Mouse (Mus musculus) cerebellum, adult 2 months (tissue): Measurements from ENCODE around the gene Abhd16a. TPM values are rescaled to one million over a fixed set of nuclear protein-coding genes. Genes with fewer than 3 reads are reported as not detected.

Experiments
- DNase-seq, 2 experiments: peaks; one replicate each; pipeline ENCODE4 v3.0.0; 2021
- H3K27ac ChIP-seq: fragments of 200-500 bp; 2 replicates; pipeline ENCODE4 v1.5.1; 2012; ENCODE audit warnings: low read length, control low read depth, inconsistent platforms; ENCODE audit not compliant: insufficient read depth
- H3K27me3 ChIP-seq: fragments of 200-500 bp; 2 replicates; pipeline ENCODE4 v1.6.1; 2012; ENCODE audit warnings: inconsistent platforms, mild to moderate bottlenecking, low read length, moderate library complexity; ENCODE audit not compliant: control insufficient read depth, insufficient read depth
- H3K4me1 ChIP-seq: fragments of 200-500 bp; 2 replicates; pipeline ENCODE4 v1.6.1; 2011; ENCODE audit warnings: low read length; ENCODE audit not compliant: control insufficient read depth, insufficient read depth
- H3K4me3 ChIP-seq: fragments of 200-500 bp; replicated peaks from 2 replicates; pipeline ENCODE3; 2011; ENCODE audit warnings: mild to moderate bottlenecking, low read depth, low read length, control low read depth; ENCODE audit not compliant: insufficient read depth
- CTCF ChIP-seq: fragments of 200-500 bp; IDR thresholded peaks from 2 replicates; pipeline ENCODE4 v1.5.1; 2011; ENCODE audit warnings: low read depth, mild to moderate bottlenecking, control low read depth, low read length, moderate library complexity, borderline replicate concordance; ENCODE audit not compliant: insufficient read depth
- POLR2A ChIP-seq: fragments of 200-500 bp; IDR thresholded peaks from 2 replicates; pipeline ENCODE4 v1.6.1; 2011; ENCODE audit warnings: low read length, control low read depth, borderline replicate concordance; ENCODE audit not compliant: insufficient read depth
- WGBS: fragments of 180-500 bp; shearing (Covaris S2); methylation state at CpG from one replicate; pipeline ENCODE4 v1.1.7; 2018; 5-methylcytosine and 5-hydroxymethylcytosine counted together
- polyA plus RNA-seq: library from polyadenylated mRNA; depleted of rRNA; stranded (reverse); fragments of >200 nt; gene quantifications from 2 replicates; pipeline ENCODE4 v1.2.3, GENCODE M21; 2012

The Abhd16a gene
- polyA plus RNA-seq, 1 experiment = 337 TPM

- 0 out of 2 replicates have a peak, but pooled peaks have one; percentile 41 for TF ChIP-seq CTCF
- TF ChIP-seq POLR2A = no peak
- peak overlapping the region; percentile 86 for H3K27ac ChIP-seq
- whole genome bisulfite sequencing = 13% methylated on average over 12 of the region's 12 CpGs
Measured at GRCm38 (mm10) chr17:35097164-35097655, 8.1 kb downstream of the Abhd16a start.

DNA sequence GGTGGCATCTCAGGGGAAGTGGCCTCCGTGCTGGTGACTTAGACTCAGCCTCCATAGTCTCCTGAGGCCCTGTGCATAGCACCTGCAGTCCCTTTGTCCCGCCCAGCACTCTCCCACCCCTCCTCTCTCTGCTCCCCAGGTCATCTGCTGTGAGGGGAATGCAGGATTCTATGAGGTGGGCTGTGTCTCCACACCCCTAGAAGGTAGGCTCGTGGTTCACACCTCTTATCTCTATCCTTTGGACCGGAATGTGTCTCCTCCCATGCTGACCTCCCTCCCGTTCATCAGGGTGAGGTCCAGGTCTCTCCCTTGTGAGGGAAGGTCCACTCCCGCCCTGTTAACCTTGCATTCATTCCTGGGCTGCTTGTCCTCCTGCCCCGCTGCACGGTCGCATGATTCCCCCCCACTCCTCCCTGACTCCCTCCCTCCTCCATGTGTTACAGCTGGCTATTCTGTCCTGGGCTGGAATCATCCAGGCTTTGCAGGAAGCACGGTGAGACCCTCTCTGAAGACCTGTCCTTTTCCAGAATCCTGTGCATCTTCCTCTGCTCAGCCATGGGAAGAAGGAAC, 11.2 kb downstream of the Abhd16a start:
- H3K27me3 ChIP-seq = no peaks in the 10 kb centered on the region
- H3K4me1 ChIP-seq = peaks cover 78% of the 10 kb centered on the region
- DNase-seq = no peak
- TF ChIP-seq POLR2A (no peak), CTCF (no peak)
- H3K4me3 ChIP-seq = no peak overlapping the region
- no peak overlapping the region for H3K27ac ChIP-seq
- 46% methylated on average over 10 of the region's 10 CpGs for WGBS

More at GRCm38 (mm10) chr17:35097164-35097655, 8.1 kb downstream of the Abhd16a start:
- no peaks in the 10 kb centered on the region for H3K27me3 ChIP-seq
- peak; percentile 72 to 78 for DNase-seq
- no peak overlapping the region for H3K4me3 ChIP-seq
- peaks cover 76% of the 10 kb centered on the region for H3K4me1 ChIP-seq

- Histone ChIP-seq H3K27me3 (no peaks in the 10 kb centered on the region), H3K27ac (peak overlapping the region; percentile 29), H3K4me1 (peaks cover 80% of the 10 kb centered on the region), H3K4me3 (no peak overlapping the region)
- WGBS = 30% methylated on average over 11 of the region's 11 CpGs
- TF ChIP-seq POLR2A (no peak), CTCF (no peak)
- DNase-seq = no peak
Measured at GRCm38 (mm10) chr17:35101161-35101560, 12.1 kb downstream of the Abhd16a start.

GRCm38 (mm10) chr17:35102299-35102698, 13.2 kb downstream of the Abhd16a start:
- H3K4me3 ChIP-seq = no peak overlapping the region
- H3K4me1 ChIP-seq = peaks cover 71% of the 10 kb centered on the region
- WGBS = 18% methylated on average over 8 of the region's 8 CpGs
- TF ChIP-seq CTCF (no peak), POLR2A (no peak)
- H3K27ac ChIP-seq = peak overlapping the region; percentile 29
- H3K27me3 ChIP-seq = no peaks in the 10 kb centered on the region
- peak in 1 of 2 experiments; percentile 55 for DNase-seq

DNA sequence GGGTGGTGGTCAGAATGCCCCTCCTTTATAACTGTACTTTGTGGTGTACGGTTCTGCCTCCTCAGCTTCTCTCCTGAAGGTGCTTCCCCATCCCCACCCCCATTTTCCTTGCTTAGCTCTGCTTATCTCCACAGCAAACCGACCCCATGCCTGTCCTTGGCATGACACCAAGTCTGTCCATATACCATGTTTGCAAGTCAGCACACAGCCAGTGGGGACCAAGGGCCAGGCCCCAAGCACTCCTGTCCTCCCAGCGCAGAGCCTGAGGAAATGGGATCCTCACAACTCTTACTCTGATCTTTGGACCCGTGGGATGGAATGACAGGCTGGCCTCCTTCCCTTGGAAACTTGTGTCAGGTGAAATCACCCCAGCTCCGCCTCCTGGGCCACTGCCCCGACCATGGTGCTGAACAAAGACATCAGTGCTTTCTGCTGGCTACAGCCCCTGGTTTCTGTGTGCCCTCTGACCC, 14.2 kb downstream of the Abhd16a start:
- no peak overlapping the region for H3K27ac ChIP-seq
- H3K4me3 ChIP-seq = no peak overlapping the region
- H3K4me1 ChIP-seq = peaks cover 68% of the 10 kb centered on the region
- 35% methylated on average over 6 of the region's 6 CpGs for WGBS
- no peaks in the 10 kb centered on the region for H3K27me3 ChIP-seq
- no peak for DNase-seq
- no peak for TF ChIP-seq CTCF

DNA sequence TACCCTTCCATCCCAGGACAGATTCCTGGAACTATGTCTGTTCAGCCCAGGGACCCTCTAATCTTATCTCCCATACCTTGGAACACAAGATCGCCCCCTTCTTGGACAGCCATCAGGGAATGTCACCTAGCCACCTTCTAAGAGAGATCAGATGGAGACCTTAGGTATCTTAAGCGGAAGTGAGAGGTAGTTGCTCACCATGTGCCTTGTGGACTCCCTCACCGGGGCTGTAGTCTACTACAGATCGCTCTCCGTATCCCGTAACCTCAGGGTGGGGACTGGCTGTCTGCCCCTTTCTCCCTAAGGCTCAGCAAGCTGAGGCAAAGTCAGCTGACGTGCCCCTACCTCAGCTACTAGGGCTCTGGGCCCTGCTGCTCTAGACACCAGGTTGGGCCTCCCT, 15.0 kb downstream of the Abhd16a start:
- Histone ChIP-seq H3K27me3 (no peaks in the 10 kb centered on the region), H3K4me3 (no peak overlapping the region), H3K27ac (no peak overlapping the region), H3K4me1 (peaks cover 63% of the 10 kb centered on the region)
- TF ChIP-seq CTCF (no peak), POLR2A (no peak)
- no peak for DNase-seq
- 84% methylated on average over 7 of the region's 7 CpGs for WGBS

DNA sequence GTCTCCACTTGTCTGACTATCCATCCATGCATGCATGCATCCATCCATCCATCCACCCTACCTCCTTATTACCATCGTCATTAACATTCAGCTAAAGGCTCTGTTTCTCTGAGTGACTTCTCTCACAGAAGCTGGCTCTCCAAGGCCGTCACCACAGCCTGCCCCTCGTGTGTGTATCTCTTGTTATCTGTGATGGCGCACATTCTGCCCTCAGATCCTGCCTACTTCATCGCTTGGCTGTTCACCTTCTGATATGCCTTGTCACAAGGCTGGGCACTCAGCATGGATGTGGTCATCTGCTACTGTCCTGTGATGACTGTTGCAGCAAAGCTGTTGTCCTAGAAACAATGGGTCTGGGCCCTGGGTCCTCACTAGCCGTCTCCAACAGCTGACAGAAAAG, 15.7 kb downstream of the Abhd16a start:
- H3K27ac ChIP-seq = peak overlapping the region; percentile 23; the same call in 1 of the 2 replicates
- no peak for DNase-seq
- TF ChIP-seq CTCF = no peak
- no peak for TF ChIP-seq POLR2A
- peaks cover 57% of the 10 kb centered on the region for H3K4me1 ChIP-seq
- no peak overlapping the region for H3K4me3 ChIP-seq
- 61% methylated on average over 6 of the region's 6 CpGs for WGBS
- no peaks in the 10 kb centered on the region for H3K27me3 ChIP-seq

GRCm38 (mm10) chr17:35105740-35106389, 16.8 kb downstream of the Abhd16a start:
- peak overlapping the region; percentile 62 for H3K27ac ChIP-seq
- H3K4me3 ChIP-seq = no peak overlapping the region
- no peaks in the 10 kb centered on the region for H3K27me3 ChIP-seq
- TF ChIP-seq CTCF (peak; percentile 77), POLR2A (no peak)
- DNase-seq = peak; percentile 76 to 77
- WGBS = 6% methylated on average over 13 of the region's 13 CpGs
- H3K4me1 ChIP-seq = peaks cover 46% of the 10 kb centered on the region
